In the genomic region with DNA sequence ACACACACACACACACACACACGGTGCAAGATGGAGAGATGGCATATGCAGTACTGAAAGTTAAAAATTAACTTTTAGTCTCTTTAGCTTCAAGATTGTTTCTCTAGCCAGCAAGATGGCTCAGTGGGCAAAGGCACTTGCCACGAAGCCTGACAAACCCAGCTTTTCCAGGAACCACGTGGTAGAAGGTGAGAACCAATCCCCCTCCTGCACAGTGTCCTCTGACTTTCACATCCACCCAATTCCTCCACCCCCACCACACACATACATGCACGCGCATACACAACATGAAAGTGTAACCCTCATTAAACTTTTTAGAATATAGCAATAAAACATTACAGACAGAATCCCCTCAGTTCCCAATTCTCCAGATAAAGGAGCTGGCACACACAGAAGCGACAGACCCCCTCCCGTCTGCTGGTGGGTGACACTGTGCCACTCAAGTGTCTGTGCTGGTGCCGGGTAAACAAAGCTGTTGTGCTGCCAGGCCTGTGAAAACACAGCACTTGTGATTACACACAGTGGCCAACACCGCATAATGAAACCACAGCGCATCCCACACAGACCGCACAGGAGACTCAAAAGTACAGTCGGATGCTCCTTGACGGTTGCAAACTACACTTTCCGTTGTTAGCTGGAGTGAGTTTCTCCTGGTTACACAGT, we compare ENCODE assay signal across 23 mouse cellular contexts.
DNase-seq lines count a peak whose midpoint lies in the region; ATAC-seq and TF ChIP-seq lines count a peak whose summit lies in the region.
"Had no signal": no experiment of that assay in that cellular context is flagged by ENCODE, and none has a peak within 500 bp of the region (broad histone marks: within the 10 kb centered on the region; RNA-seq: fewer than 3 reads in every experiment).

No protein-coding gene starts in this region.

- H3K9me3 ChIP-seq in forebrain, embryonic 13.5 days (replicated peaks): no peaks in the 10 kb centered on the region
- H3K9me3 ChIP-seq in forebrain, embryonic 10.5 days: no peaks in the 10 kb centered on the region
- H3K9me3 ChIP-seq in forebrain, postnatal 0 days (ENCODE audit: low read length): no peaks in the 10 kb centered on the region
- H3K9me3 ChIP-seq: embryonic facial prominence, embryonic 13.5 days; G1E; heart, embryonic 13.5 days; hindbrain, embryonic 15.5 days had no signal

- H3K27ac ChIP-seq in forebrain, embryonic 13.5 days: no peak overlapping the region
- no peak overlapping the region for H3K27ac ChIP-seq in forebrain, embryonic 10.5 days
- H3K27ac ChIP-seq in forebrain, postnatal 0 days (ENCODE audit: low read depth, low read length): no peak overlapping the region
- H3K27ac ChIP-seq: embryonic facial prominence, embryonic 13.5 days; gastrocnemius, adult 2 months; heart, embryonic 13.5 days; hindbrain, embryonic 15.5 days had no signal

- no peak for TF ChIP-seq CTCF in forebrain, postnatal 0 days (IDR thresholded peaks at IDR 0.05; ENCODE audit: low read depth)

- no peak overlapping the region for H3K4me3 ChIP-seq in forebrain, embryonic 13.5 days
- H3K4me3 ChIP-seq in forebrain, embryonic 10.5 days: no peak overlapping the region
- H3K4me3 ChIP-seq in forebrain, postnatal 0 days (ENCODE audit: low read depth, low read length): no peak overlapping the region
- H3K4me3 ChIP-seq: embryonic facial prominence, embryonic 13.5 days; gastrocnemius, adult 2 months; heart, embryonic 13.5 days; hindbrain, embryonic 15.5 days had no signal

- ATAC-seq in forebrain, embryonic 13.5 days: peak; percentile 90
- ATAC-seq in forebrain, postnatal 0 days: peak; percentile 95
- ATAC-seq: CD4-positive, CD25-positive, alpha-beta regulatory T cell, adult 4 months had no signal

- no peak for DNase-seq in forebrain, embryonic 10.5 days (ENCODE audit: extremely low spot score, low spot score)
- peak; percentile 12 to 16 for DNase-seq in layer of hippocampus, postnatal 10 days (ENCODE audit: low spot score in 2 of 2)
- DNase-seq in layer of hippocampus, adult 8-10 months (ENCODE audit: low spot score in 2 of 2): no peak
- DNase-seq in right cerebral cortex, postnatal 10 days (ENCODE audit: low spot score in 2 of 2): peak; percentile 25 to 45
- no peak for DNase-seq in right cerebral cortex, adult 18-20 months
- DNase-seq in forebrain, postnatal 0 days: peak; percentile 80
- no peak for DNase-seq in urinary bladder, postnatal 4 days (ENCODE audit: low spot score in 2 of 2)
- DNase-seq: adrenal gland, adult 8-10 months; adrenal gland, postnatal 36 days; B cell, adult 2 months; cerebellum, adult 18-20 months; cerebellum, adult 9-11 months; cerebellum, postnatal 36 days; gastrocnemius, adult 2 months; gastrocnemius, postnatal 36 days; heart, adult 11 months; heart, postnatal 36 days had no signal

- WGBS in forebrain, embryonic 13.5 days: 74% methylated on average over 14 of the region's 14 CpGs
- 91% methylated on average over 14 of the region's 14 CpGs for WGBS in forebrain, embryonic 10.5 days
- WGBS in forebrain, postnatal 0 days: 46% methylated on average over 14 of the region's 14 CpGs

- peaks cover 26% of the 10 kb centered on the region for H3K27me3 ChIP-seq in forebrain, embryonic 13.5 days
- peaks cover 23% of the 10 kb centered on the region for H3K27me3 ChIP-seq in forebrain, embryonic 10.5 days (ENCODE audit: poor library complexity, severe bottlenecking)
- peaks cover 20% of the 10 kb centered on the region for H3K27me3 ChIP-seq in forebrain, postnatal 0 days (ENCODE audit: insufficient read depth, low read length)
- H3K27me3 ChIP-seq: hindbrain, embryonic 15.5 days had no signal

- no peak overlapping the region for H3K9ac ChIP-seq in forebrain, embryonic 13.5 days
- H3K9ac ChIP-seq in forebrain, postnatal 0 days: no peak overlapping the region
- H3K9ac ChIP-seq: embryonic facial prominence, embryonic 13.5 days; heart, embryonic 13.5 days; hindbrain, embryonic 15.5 days had no signal

- H3K36me3 ChIP-seq in forebrain, embryonic 13.5 days (ENCODE audit: poor library complexity, severe bottlenecking): no peaks in the 10 kb centered on the region
- H3K36me3 ChIP-seq in forebrain, embryonic 10.5 days (replicated peaks): no peaks in the 10 kb centered on the region
- H3K36me3 ChIP-seq in forebrain, postnatal 0 days (ENCODE audit: insufficient read depth): no peaks in the 10 kb centered on the region
- H3K36me3 ChIP-seq: embryonic facial prominence, embryonic 13.5 days; G1E; heart, embryonic 13.5 days; hindbrain, embryonic 15.5 days had no signal

- no peak overlapping the region for H3K4me2 ChIP-seq in forebrain, embryonic 13.5 days
- no peak overlapping the region for H3K4me2 ChIP-seq in forebrain, postnatal 0 days (ENCODE audit: low read depth)
- H3K4me2 ChIP-seq: embryonic facial prominence, embryonic 13.5 days; heart, embryonic 13.5 days; hindbrain, embryonic 15.5 days had no signal

- H3K4me1 ChIP-seq in forebrain, embryonic 13.5 days: 0 out of 2 replicates have a peak, but pooled peaks cover 11% of the 10 kb centered on the region
- peaks cover 17% of the 10 kb centered on the region for H3K4me1 ChIP-seq in forebrain, embryonic 10.5 days
- H3K4me1 ChIP-seq in forebrain, postnatal 0 days (ENCODE audit: insufficient read depth): no peaks in the 10 kb centered on the region
- H3K4me1 ChIP-seq: hindbrain, embryonic 15.5 days had no signal

Comparison
In these comparisons a context has a peak if more than half of its experiments do, and no peak if none do; other contexts are left out.
1. DNase-seq: peak in layer of hippocampus, postnatal 10 days (2 of 2), right cerebral cortex, postnatal 10 days (2 of 2) and forebrain, postnatal 0 days (single experiment); none in forebrain, embryonic 10.5 days (single experiment), layer of hippocampus, adult 8-10 months (0 of 2), right cerebral cortex, adult 18-20 months (single experiment) and urinary bladder, postnatal 4 days (0 of 2).